Mouse (Mus musculus): ENCODE data around the gene Itih3.
A peak's percentile ranks its signal among the peaks of the same experiment; 100 is the strongest.

Itih3 gene

DNA sequence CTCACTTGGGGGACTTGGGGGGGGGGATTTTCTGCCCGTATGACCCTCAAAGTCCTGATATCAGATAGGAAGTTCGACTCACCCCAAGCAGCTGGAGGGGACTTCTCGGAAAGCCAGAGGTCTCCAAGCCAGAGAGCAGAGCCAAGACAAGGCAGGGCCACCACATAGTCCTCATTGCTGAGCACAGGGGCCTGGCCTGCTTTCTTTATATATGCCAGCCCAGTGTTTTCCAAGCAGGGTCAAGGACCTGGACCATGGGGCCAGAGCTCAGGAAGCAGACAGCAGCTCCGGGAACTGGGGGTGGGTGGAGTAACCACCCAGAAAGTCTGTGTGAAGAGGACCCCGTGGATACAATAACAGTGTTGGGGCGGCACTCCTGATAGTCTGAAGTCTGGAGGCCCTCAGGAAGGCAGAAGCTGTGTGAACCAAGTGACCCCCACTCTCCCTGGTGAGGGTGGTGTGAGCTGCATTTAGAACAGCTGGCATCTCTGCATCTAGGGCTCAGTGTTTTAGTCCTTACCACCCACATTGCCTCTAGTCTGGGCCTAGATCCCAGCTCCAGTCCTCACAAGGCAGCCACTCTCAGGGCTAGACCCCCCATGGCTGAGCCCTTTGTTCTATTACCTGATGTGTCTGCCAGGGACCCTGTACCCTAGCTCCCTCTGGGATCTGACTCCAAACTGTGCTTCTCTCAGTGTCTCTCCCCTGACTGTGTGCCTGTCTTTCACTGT lies at the start of gene Itih3:
Gene Itih3, minus strand, starts transcription at position 386 of the 731 bp plus-strand sequence.
- DNase-seq = peak; percentile 12 to 40

DNA sequence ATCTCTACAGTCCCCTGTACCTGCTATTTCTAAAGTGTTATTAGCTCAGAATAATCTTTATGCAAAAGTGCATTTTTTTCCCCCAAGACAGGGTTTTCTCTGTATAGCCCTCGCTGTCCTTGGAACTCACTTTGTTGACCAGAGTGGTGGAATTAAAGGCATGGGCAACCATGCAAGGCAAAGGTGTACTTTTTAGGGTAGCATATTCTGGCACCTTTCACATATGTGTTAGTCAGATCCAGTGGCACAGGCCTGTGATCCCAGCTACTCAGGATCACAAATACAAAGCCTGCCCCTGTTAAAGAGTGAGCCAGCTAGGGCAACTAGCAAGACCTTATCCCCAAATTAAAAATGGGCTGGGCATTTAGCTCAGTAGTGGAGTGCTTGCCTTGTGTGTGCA lies 36.8 kb upstream of the Itih3 start:
- DNase-seq = no peak

DNA sequence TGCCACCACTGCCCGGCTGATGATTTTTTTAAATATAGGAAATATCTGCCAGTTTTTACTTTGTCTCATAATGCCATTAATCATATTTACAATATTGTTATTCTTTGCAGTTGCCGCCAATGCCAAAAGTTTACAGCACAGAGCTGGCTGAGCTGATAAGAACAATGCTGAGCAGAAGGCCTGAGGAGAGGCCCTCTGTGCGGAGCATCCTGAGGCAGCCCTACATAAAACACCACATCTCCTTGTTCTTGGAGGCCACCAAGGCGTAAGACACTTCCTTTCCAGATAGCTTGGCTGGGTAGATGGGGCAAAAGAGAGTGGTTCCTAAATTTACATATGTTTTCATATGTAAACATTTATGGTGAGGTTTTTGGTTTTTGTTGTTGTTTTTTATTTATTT lies 35.5 kb upstream of the Itih3 start:
- no peak for DNase-seq

GRCm38 (mm10) chr14:30958517-30958916 lies 35.0 kb upstream of the Itih3 start:
- DNase-seq = no peak

- DNase-seq = peak; percentile 96 to 97
Measured at GRCm38 (mm10) chr14:30951154-30951825, 27.7 kb upstream of the Itih3 start, which contains the start of gene Nek4. Gene Nek4 (plus strand): TSS chr14:30951377.

- DNase-seq = no peak
Measured at GRCm38 (mm10) chr14:30949986-30950385, 26.4 kb upstream of the Itih3 start.

- DNase-seq = no peak
Measured at GRCm38 (mm10) chr14:30944745-30945144, 21.2 kb upstream of the Itih3 start.

DNA sequence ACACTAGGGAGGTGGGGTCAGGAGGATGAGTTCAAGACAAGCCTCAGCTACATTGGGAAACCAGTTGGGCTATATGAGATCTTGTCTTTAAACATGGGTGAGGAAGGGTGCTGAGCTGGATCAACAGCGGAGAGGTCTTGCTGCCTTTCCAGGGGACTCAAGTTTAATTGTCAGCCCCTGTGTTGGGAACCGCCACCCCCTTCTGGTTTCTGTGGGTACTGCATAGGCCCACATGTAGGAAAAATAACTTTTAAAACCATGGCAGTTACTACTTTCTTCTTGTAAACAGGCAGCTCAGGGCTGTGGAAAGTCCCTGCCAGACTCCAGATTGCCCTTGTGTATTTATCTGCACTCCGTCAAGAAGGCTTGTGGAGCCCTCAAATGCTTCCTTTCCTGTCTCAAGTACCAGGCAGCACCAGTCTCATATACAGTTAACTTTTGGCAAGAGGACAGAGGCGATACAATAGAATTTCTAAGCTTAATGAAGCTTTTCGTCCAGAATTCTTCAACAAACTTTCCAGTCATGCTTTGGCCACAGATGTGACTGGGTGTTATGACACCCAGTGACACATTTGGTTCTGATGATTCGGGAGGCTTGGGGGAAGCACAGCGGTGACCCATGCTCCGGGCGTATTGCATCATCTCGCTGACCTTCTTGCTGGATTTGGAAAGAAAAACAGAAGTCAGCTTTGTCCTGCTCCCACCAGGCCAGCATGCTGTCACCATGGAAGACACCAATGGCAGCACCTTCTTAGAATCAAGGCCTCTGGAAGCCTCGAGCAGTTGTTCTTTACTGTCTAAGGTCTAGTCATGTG lies 20.5 kb upstream of the Itih3 start:
- peak; percentile 53 to 76 for DNase-seq

DNA sequence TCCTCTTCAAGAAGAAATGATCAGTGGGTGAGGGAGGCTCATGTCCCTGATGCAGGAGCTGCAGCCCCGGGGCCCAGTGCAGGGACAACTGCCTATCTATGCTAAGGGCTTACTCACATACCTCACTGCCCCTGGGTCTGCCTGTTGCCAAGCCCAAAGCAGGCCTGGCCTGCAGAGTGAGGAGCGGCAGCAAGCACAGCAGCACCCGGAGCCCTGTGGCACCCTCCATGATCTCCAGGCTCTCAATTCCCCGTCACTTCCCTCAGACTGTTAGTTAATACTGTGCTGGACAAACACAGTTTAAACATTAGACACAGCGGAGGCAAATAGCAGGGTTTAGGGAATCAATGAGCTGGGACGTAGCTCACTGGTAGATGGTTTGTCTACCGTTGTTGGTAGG lies 19.5 kb upstream of the Itih3 start, which contains the start of gene Itih1:
Gene Itih1, minus strand, starts transcription at position 252 of the 400 bp plus-strand sequence.
- DNase-seq = no peak

DNA sequence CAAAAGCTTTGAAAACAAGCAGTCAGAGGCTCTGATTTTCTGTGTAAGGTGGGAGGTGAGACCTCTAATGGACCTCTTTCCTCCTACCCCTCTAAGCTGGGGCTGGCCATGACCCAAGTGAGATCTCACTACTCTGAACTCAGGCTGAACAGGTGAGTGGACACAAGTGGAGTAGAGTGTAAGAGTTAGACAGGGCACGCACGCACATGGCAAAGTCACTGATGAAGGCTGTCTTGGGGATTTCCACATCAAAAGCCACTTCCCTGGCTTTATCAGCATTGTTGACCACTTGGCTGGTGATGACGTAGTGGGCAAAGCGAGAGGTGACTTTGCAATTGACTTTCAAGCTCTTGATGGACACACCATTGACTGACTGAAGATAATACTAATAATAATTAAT lies 18.7 kb upstream of the Itih3 start:
- no peak for DNase-seq

- no peak for DNase-seq
Measured at GRCm38 (mm10) chr14:30933351-30933750, 9.8 kb upstream of the Itih3 start.

DNA sequence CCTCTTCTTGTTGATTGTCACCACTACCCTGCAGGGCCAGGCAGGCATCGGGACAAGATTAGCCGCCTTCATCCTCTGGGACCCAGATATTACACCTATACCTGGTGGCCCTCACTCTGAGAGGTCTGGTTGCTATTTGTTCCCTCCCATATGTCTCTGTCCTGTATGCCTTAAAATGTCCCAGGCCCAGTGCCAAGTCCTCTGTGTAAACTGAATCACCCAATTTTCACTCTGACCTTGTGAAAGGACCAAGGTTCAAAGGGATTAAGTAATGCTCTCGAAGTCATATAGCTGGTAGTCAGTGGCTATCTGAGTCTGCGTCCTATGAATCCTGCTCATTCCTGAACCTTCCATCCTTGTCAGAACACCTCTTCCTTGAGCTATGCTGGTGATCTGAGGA lies 6.8 kb upstream of the Itih3 start:
- no peak for DNase-seq

- no peak for DNase-seq
Measured at GRCm38 (mm10) chr14:30925492-30925891, 1.9 kb upstream of the Itih3 start.

GRCm38 (mm10) chr14:30922053-30922670 lies 1.4 kb downstream of the Itih3 start:
- no peak for DNase-seq

DNA sequence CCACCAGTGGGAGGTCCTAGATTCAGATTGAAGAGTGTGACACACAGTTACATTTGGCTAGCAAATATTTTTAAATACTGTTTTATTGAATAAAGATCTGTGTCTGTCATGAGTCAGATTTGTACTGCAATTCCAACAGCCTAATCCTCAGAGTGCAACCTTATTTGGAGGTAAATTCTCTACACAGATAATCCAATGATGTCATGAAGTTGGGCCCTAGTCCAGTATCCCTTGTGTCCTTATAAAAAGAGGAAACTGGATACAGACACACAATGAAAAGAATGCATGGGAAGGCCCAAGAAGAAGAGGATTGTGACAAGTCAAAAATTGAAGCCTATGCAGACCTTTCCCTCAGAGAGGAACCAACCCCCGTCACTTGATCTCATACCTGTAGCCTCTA lies 7.0 kb downstream of the Itih3 start:
- no peak for DNase-seq

- peak in 1 of 2 experiments; percentile 27 for DNase-seq
Measured at GRCm38 (mm10) chr14:30913404-30913803, 10.2 kb downstream of the Itih3 start.

- no peak for DNase-seq
Measured at GRCm38 (mm10) chr14:30912641-30913040, 10.9 kb downstream of the Itih3 start.

DNA sequence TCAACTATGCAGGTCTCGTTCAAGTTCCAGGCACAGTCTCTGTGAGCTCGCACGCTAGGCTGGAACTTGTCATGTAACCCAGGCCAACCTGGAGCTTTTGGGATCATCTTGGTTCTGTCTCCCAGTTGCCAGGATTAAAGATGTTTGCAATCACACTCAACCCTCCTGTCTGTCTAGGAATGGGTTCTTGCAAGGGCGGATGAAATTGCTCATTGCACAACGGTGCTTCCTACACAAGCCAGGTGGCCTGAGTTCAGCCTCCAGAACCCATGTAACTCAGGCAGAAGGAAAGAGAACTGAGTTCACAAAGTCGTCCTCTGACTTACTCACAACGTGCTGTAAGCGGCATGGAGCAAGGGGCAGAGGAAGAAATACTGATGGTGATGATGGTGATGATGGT lies 12.4 kb downstream of the Itih3 start:
- DNase-seq = no peak

- DNase-seq = no peak
Measured at GRCm38 (mm10) chr14:30907814-30908265, 15.7 kb downstream of the Itih3 start.

- DNase-seq = no peak
Measured at GRCm38 (mm10) chr14:30906001-30906400, 17.6 kb downstream of the Itih3 start.

DNA sequence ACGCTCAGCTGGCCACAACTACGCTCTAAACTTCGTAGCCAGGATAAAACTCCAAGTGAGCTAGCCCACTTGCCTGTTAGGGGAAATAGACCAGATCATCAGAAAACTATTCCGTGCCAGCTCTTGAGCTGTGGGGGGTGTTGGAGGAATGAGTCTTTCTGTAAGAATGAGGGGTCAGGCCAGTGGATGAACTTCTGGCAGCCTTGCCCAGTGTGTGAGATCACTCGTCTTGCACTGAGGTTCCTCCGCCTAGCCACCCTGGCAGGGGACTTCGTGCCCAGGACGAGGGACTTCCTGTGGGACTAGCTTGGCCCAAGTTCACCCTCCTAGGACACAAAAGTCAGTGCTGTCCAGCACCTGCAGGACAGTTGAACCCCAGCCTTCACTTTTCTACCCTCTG lies 19.3 kb downstream of the Itih3 start:
- DNase-seq = no peak

DNA sequence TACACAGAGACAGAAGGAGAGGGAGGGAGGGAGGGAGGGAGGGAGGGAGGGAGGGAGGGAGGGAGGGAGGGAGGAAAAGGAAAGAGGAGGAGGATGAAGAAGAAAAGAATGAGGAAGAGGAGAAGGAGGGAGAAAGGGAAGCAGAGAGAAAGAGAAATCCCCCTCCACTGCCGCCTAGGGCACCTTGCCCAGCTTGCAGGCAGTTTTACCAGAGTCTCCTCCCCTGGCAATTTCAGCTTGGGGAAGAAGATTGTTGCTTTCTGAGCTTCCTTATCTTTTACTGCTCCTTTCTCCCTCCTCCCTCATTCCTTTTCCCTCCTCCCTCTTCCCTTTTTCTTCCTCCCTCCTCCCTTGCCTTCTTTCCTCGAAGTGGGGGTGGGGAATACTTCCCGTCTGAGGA lies 20.5 kb downstream of the Itih3 start:
- DNase-seq = no peak

- no peak for DNase-seq
Measured at GRCm38 (mm10) chr14:30902628-30903027, 20.9 kb downstream of the Itih3 start.
